Mouse (Mus musculus): ENCODE results near the gene Ano8. TPM values are rescaled to one million over a fixed set of nuclear protein-coding genes. Genes with fewer than 3 reads are reported as not detected.

Ano8 gene
- total and polyA plus RNA-seq, 2 experiments: 2.3 to 5.2 TPM

DNA sequence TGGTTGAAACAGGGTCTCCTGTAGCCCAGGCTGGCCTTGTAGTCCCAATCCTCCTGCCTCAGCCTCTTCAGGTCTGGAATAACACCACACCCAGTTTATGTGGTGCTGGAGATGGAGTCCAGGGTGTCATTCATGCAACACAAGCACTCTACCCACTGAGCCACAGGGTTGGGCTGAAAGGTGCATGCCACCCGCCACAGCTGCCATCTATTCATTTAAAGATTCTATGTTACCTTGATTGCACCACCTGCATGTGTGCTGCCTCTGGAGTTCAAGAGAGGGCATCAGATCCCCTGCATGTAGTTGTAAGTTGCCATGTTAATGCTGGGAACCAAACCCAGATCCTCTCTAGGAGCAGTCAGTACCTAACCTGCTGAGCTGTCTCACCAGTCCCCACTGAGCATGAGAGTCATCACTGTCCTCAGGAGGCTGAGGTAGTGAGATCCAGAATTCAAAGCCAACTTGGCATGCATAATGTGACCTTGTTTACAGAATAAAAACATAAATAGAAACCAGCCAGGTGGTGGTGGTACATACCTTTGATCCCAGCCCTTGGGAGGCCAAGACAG is 11.4 kb upstream of the Ano8 start:
- Histone ChIP-seq H3K4me1 (ENCODE audit: control insufficient read depth, insufficient read depth, low read length) (peaks cover 16% of the 10 kb centered on the region), H3K27me3 (ENCODE audit: control insufficient read depth, insufficient read depth, low read length) (no peaks in the 10 kb centered on the region), H3K27ac (replicated peaks; ENCODE audit: insufficient read depth, low read depth, low read length) (no peak overlapping the region; the same call in 1 of the 2 replicates), H3K4me3 (ENCODE audit: insufficient read depth, low read depth, low read length) (no peak overlapping the region), H3K79me2 (ENCODE audit: control insufficient read depth, insufficient read depth, low read length) (no peaks in the 10 kb centered on the region), H3K9ac (ENCODE audit: low read depth, low read length) (no peak overlapping the region), H3K36me3 (ENCODE audit: control insufficient read depth, insufficient read depth, low read length) (no peaks in the 10 kb centered on the region)
- peak; percentile 37 for DNase-seq (ENCODE audit: extremely low read depth, low read depth, low spot score)
- WGBS: 95% methylated on average over 1 of the region's 1 CpGs
- TF ChIP-seq CTCF (IDR thresholded peaks at IDR 0.05; ENCODE audit: low read depth, low read length): no peak
- TF ChIP-seq POLR2A (IDR thresholded peaks at IDR 0.05; ENCODE audit: extremely low read depth, insufficient read depth, low read length): no peak

DNA sequence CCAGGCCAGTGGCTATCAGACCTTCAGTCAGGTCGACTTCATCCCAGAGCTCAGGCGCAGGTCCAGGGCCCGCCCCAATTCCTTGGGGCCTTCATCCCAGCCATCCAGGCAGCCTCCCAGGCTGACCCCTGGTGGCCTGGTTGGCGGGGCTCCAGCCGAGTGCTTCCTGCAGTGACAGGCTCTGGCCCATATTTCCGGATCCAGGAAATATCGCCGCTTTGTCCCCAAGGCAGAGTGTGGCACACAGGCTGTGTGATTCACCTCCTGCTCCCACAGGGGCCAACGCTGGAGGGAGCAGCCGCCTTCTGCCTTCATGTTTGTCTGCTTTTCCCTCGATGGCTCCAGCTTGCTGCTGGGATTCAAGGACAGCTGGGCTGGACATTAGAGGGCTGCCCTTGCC is 10.7 kb upstream of the Ano8 start:
- no peak overlapping the region for H3K9ac ChIP-seq (ENCODE audit: low read depth, low read length)
- H3K27ac ChIP-seq (replicated peaks; ENCODE audit: insufficient read depth, low read depth, low read length): peak overlapping the region; percentile 64

DNA sequence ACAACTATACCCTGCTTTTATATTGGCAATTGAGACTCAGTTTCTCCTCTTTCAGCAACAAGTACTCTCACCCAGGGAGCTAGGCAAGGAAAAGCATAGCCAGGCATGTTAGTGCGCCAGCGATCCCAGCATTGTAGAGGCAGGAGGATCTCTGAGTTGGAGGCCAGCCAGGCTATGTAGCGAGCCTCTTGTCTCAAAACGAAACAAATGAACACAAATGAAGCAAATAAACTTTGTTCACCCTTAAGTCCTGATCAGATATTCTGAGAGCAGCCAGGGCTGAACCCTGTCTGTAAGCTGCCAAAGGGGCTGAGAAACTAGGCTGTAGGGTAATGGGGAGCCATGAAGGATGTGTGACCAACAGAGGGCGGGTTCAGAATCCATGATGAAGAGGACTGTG is 10.0 kb upstream of the Ano8 start:
- peaks cover 16% of the 10 kb centered on the region for H3K4me1 ChIP-seq (ENCODE audit: control insufficient read depth, insufficient read depth, low read length)
- no peaks in the 10 kb centered on the region for H3K36me3 ChIP-seq (ENCODE audit: control insufficient read depth, insufficient read depth, low read length)
- no peak for TF ChIP-seq POLR2A (IDR thresholded peaks at IDR 0.05; ENCODE audit: extremely low read depth, insufficient read depth, low read length)
- no peak for TF ChIP-seq CTCF (IDR thresholded peaks at IDR 0.05; ENCODE audit: low read depth, low read length)
- no peak overlapping the region for H3K9ac ChIP-seq (ENCODE audit: low read depth, low read length)
- DNase-seq (ENCODE audit: extremely low read depth, low read depth, low spot score): no peak
- H3K4me3 ChIP-seq (ENCODE audit: insufficient read depth, low read depth, low read length): no peak overlapping the region
- peak overlapping the region; percentile 53 for H3K27ac ChIP-seq (replicated peaks; ENCODE audit: insufficient read depth, low read depth, low read length)
- H3K79me2 ChIP-seq (ENCODE audit: control insufficient read depth, insufficient read depth, low read length): no peaks in the 10 kb centered on the region
- no peaks in the 10 kb centered on the region for H3K27me3 ChIP-seq (ENCODE audit: control insufficient read depth, insufficient read depth, low read length)
- 55% methylated on average over 5 of the region's 5 CpGs for WGBS

More for the DNA sequence above, 10.7 kb upstream of the Ano8 start:
- 23% methylated on average over 11 of the region's 11 CpGs for WGBS
- Histone ChIP-seq H3K4me3 (ENCODE audit: insufficient read depth, low read depth, low read length) (no peak overlapping the region), H3K36me3 (ENCODE audit: control insufficient read depth, insufficient read depth, low read length) (no peaks in the 10 kb centered on the region), H3K27me3 (ENCODE audit: control insufficient read depth, insufficient read depth, low read length) (no peaks in the 10 kb centered on the region), H3K4me1 (ENCODE audit: control insufficient read depth, insufficient read depth, low read length) (peaks cover 16% of the 10 kb centered on the region), H3K79me2 (ENCODE audit: control insufficient read depth, insufficient read depth, low read length) (no peaks in the 10 kb centered on the region)
- DNase-seq (ENCODE audit: extremely low read depth, low read depth, low spot score): peak; percentile 56
- TF ChIP-seq CTCF (IDR thresholded peaks at IDR 0.05; ENCODE audit: low read depth, low read length) (peak; percentile 45), POLR2A (IDR thresholded peaks at IDR 0.05; ENCODE audit: extremely low read depth, insufficient read depth, low read length) (no peak)

DNA sequence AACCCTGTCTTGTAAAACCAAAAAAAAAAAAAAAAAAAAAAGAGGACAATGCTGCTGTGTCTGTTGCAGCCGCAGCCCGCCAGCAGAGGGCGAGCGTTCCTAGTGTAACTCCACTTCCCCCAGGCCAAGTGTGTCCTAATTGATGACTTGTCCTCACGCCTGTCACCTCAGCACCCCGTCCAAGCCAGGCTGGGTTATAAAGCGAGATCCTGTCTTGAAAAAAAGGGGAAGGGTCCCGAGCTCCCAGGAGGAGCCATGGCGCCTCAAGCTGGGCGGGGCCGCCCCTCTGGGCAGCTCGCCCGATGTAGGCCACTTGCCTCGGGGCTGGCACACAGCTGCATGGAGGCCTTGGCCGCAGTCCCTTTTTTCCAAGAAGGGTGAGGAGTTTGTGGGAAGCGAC is 9.3 kb upstream of the Ano8 start:
- peak; percentile 62 for DNase-seq (ENCODE audit: extremely low read depth, low read depth, low spot score)
- H3K36me3 ChIP-seq (ENCODE audit: control insufficient read depth, insufficient read depth, low read length): no peaks in the 10 kb centered on the region
- H3K79me2 ChIP-seq (ENCODE audit: control insufficient read depth, insufficient read depth, low read length): no peaks in the 10 kb centered on the region
- WGBS: 17% methylated on average over 16 of the region's 16 CpGs
- TF ChIP-seq CTCF (IDR thresholded peaks at IDR 0.05; ENCODE audit: low read depth, low read length) (peak; percentile 90), POLR2A (IDR thresholded peaks at IDR 0.05; ENCODE audit: extremely low read depth, insufficient read depth, low read length) (no peak)
- H3K27me3 ChIP-seq (ENCODE audit: control insufficient read depth, insufficient read depth, low read length): no peaks in the 10 kb centered on the region
- H3K9ac ChIP-seq (ENCODE audit: low read depth, low read length): 0 out of 2 replicates have a peak overlapping the region, but pooled peaks have one; percentile 26
- no peak overlapping the region for H3K4me3 ChIP-seq (ENCODE audit: insufficient read depth, low read depth, low read length)
- H3K27ac ChIP-seq (replicated peaks; ENCODE audit: insufficient read depth, low read depth, low read length): no peak overlapping the region
- H3K4me1 ChIP-seq (ENCODE audit: control insufficient read depth, insufficient read depth, low read length): peaks cover 16% of the 10 kb centered on the region

DNA sequence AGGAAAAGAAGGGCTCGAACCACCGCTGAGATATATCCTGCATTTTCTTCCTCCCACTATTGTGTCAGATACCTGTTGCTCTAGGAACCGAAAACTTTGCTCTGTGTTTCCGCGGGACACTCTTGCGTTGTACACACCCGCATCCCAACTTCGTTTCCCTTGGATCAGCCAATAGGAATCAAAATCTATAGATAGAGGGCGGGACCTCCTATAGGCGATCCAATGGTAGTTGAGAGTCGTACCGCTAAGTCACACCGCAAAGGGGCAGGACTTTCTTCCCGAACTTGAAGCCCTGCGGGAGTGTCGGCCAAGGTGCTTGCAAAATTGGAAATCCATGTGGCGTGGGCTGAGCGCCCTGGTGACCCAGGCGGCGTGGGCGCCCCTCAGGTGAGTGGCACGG is 2.7 kb upstream of the Ano8 start:
- peak; percentile 85 for DNase-seq (ENCODE audit: extremely low read depth, low read depth, low spot score)
- Histone ChIP-seq H3K36me3 (ENCODE audit: control insufficient read depth, insufficient read depth, low read length) (no peaks in the 10 kb centered on the region), H3K4me1 (ENCODE audit: control insufficient read depth, insufficient read depth, low read length) (peaks cover 6% of the 10 kb centered on the region), H3K27ac (replicated peaks; ENCODE audit: insufficient read depth, low read depth, low read length) (peak overlapping the region; percentile 67), H3K9ac (ENCODE audit: low read depth, low read length) (peak overlapping the region; percentile 77), H3K4me3 (ENCODE audit: insufficient read depth, low read depth, low read length) (peak overlapping the region; percentile 75), H3K79me2 (ENCODE audit: control insufficient read depth, insufficient read depth, low read length) (peaks cover 6% of the 10 kb centered on the region; the same call in 1 of the 2 replicates), H3K27me3 (ENCODE audit: control insufficient read depth, insufficient read depth, low read length) (no peaks in the 10 kb centered on the region)
- WGBS: 0% methylated on average over 22 of the region's 22 CpGs
- TF ChIP-seq POLR2A (IDR thresholded peaks at IDR 0.05; ENCODE audit: extremely low read depth, insufficient read depth, low read length) (0 out of 2 replicates have a peak, but pooled peaks have one; percentile 49), CTCF (IDR thresholded peaks at IDR 0.05; ENCODE audit: low read depth, low read length) (no peak)
